Mouse (Mus musculus) testis, adult 2 months (tissue): Measurements from ENCODE around the gene Aebp1.

ENCODE experiments used
- CTCF ChIP-seq: fragments of 200-500 bp; IDR thresholded peaks from 2 replicates; pipeline ENCODE4 v1.5.1; 2012; ENCODE audit warnings: low read depth, mild to moderate bottlenecking, inconsistent platforms, low read length, moderate library complexity; ENCODE audit not compliant: control insufficient read depth, insufficient read depth, insufficient replicate concordance
- POLR2A ChIP-seq: fragments of 200-500 bp; IDR thresholded peaks from 2 replicates; pipeline ENCODE4 v1.6.1; 2012; ENCODE audit warnings: low read depth, mild to moderate bottlenecking, inconsistent platforms, low read length, moderate library complexity; ENCODE audit not compliant: control insufficient read depth

GRCm38 (mm10) chr11:5828509-5829191 is 33.1 kb upstream of the Aebp1 start:
- TF ChIP-seq CTCF: no peak
- TF ChIP-seq POLR2A: no peak
